Mouse (Mus musculus) embryonic facial prominence, embryonic 14.5 days (tissue): ENCODE results near the gene Panx2. TPM values are rescaled to one million over a fixed set of nuclear protein-coding genes. Genes with fewer than 3 reads are reported as not detected.

ENCODE experiments used
- ATAC-seq: fragments of 200-750 bp; cut with Nextera tagmentation; 2 replicates; pipeline ENCODE4 v1.8.0; 2017; ENCODE audit warnings: low read depth, moderate number of reproducible peaks, moderate TSS enrichment
- DNase-seq: peaks from one replicate; pipeline ENCODE4 v3.0.0-alpha.2; 2015; ENCODE audit warnings: low spot score
- H3K27ac ChIP-seq: fragments of 300-500 bp; sonication (generic); replicated peaks from 2 replicates; pipeline ENCODE4 v1.5.1; 2014; ENCODE audit warnings: low read depth, mild to moderate bottlenecking, low read length, moderate library complexity
- H3K27me3 ChIP-seq: fragments of 300-500 bp; sonication (generic); replicated peaks from 2 replicates; pipeline ENCODE4 v1.6.1; 2014; ENCODE audit warnings: low read length; ENCODE audit not compliant: control insufficient read depth, insufficient read depth
- H3K36me3 ChIP-seq: fragments of 300-500 bp; sonication (generic); 2 replicates; pipeline ENCODE4 v1.6.1; 2014; ENCODE audit warnings: low read length, mixed read lengths; ENCODE audit not compliant: control insufficient read depth, insufficient read depth
- H3K4me1 ChIP-seq: fragments of 300-500 bp; sonication (generic); 2 replicates; pipeline ENCODE4 v1.6.1; 2014; ENCODE audit warnings: antibody characterized with exemption, low read length; ENCODE audit not compliant: control insufficient read depth, insufficient read depth
- H3K4me2 ChIP-seq: fragments of 300-500 bp; sonication (generic); 2 replicates; pipeline ENCODE4 v1.6.1; 2014; ENCODE audit warnings: low read depth, mild to moderate bottlenecking, low read length, moderate library complexity, mixed read lengths
- H3K4me3 ChIP-seq: fragments of 300-500 bp; sonication (generic); 2 replicates; pipeline ENCODE4 v1.5.1; 2014; ENCODE audit warnings: low read depth, mild to moderate bottlenecking, low read length
- H3K9ac ChIP-seq: fragments of 300-500 bp; sonication (generic); 2 replicates; pipeline ENCODE4 v1.6.1; 2014; ENCODE audit warnings: low read depth, mild to moderate bottlenecking, low read length, moderate library complexity, mixed read lengths
- H3K9me3 ChIP-seq: fragments of 300-500 bp; sonication (generic); 2 replicates; pipeline ENCODE4 v1.6.1; 2016; ENCODE audit warnings: low read length; ENCODE audit not compliant: control insufficient read depth
- WGBS: fragments of 180-500 bp; shearing (Covaris S2); extraction: QIAGEN DNeasy Blood & Tissue Kit; methylation state at CpG from one replicate; pipeline ENCODE4 v1.1.7; 2014; 5-methylcytosine and 5-hydroxymethylcytosine counted together
- polyA plus RNA-seq: library from polyadenylated mRNA; unstranded; fragments of >200 nt; fragmentation: Nextera tagmentation; extraction: Ambion mirVana; gene quantifications from 2 replicates; pipeline ENCODE4 v1.2.1, GENCODE M21; 2014

The Panx2 gene
- polyA plus RNA-seq, 1 experiment from 2014 or later: 0.42 TPM

DNA sequence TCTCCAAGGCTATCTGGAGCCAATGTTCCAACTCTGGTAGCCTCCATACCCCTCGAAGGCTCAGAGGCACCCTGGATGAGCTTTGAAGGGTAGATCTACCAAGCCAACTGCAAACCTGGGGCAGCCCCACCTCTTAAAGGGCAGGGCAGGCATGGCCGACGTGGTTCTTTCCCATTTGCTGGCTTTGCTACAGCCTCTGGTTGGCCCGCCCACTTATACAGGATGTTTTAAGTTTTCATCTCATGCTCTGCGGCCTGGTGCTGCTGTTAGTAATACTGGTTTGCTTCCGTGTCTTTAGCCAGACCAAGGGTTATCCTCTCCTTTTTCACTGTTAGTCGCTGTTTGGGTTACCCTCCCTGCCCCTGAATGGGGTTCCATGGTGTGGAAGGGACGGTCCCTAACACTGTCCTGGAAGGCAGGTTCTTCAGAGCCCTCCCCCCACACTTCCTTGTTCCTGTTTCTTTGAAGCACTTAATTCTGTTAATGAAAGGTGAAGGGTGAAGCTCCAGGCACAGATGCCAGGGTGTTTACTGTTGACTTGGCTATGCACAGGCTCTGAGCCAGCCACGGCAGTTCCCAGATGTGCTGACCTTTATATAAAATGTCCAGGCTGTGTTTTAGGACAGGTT is 18.8 kb downstream of the Panx2 start:
- Histone ChIP-seq H3K9ac (no peak overlapping the region; the same call in 1 of the 2 replicates), H3K4me3 (no peak overlapping the region), H3K9me3 (no peaks in the 10 kb centered on the region), H3K27me3 (no peaks in the 10 kb centered on the region), H3K27ac (no peak overlapping the region), H3K4me2 (peak overlapping the region; percentile 84), H3K4me1 (peaks cover 31% of the 10 kb centered on the region), H3K36me3 (peaks cover 34% of the 10 kb centered on the region)
- DNase-seq: peak; percentile 30
- no peak for ATAC-seq
- 65% methylated on average over 9 of the region's 9 CpGs for WGBS

DNA sequence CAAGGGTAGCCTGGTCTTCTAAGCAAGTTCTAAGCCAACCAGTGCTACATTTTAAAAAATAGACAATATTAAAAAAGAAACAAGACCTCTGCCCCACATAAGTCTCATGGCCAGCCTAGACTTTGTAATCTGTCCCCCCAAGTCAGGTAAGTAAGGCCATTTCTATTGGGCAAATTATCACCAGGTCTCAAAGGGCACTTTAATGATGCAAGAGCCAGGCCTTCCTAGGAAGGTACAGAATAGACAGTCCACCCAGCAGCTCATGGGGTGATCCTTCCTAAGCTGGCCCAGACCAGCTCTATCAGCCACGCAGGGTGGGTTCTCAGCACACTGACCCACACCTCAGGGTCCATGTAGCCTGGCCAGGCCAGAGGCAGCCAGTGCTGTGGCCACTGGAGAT is 24.4 kb downstream of the Panx2 start:
- H3K9ac ChIP-seq: no peak overlapping the region
- DNase-seq: no peak
- no peaks in the 10 kb centered on the region for H3K27me3 ChIP-seq
- H3K27ac ChIP-seq: no peak overlapping the region
- no peak overlapping the region for H3K4me2 ChIP-seq
- H3K4me3 ChIP-seq: no peak overlapping the region
- H3K9me3 ChIP-seq: no peaks in the 10 kb centered on the region
- ATAC-seq: no peak
- H3K4me1 ChIP-seq: no peaks in the 10 kb centered on the region
- peaks cover 72% of the 10 kb centered on the region for H3K36me3 ChIP-seq
- 89% methylated on average over 1 of the region's 1 CpGs for WGBS

- no peaks in the 10 kb centered on the region for H3K9me3 ChIP-seq
- H3K9ac ChIP-seq: no peak overlapping the region
- 90% methylated on average over 2 of the region's 2 CpGs for WGBS
- no peak for DNase-seq
- H3K27ac ChIP-seq: no peak overlapping the region
- H3K4me1 ChIP-seq: peaks cover 2% of the 10 kb centered on the region
- no peak for ATAC-seq
- no peaks in the 10 kb centered on the region for H3K27me3 ChIP-seq
- peaks cover 66% of the 10 kb centered on the region for H3K36me3 ChIP-seq
- H3K4me2 ChIP-seq: no peak overlapping the region
- H3K4me3 ChIP-seq: no peak overlapping the region
Measured at GRCm38 (mm10) chr15:89084826-89085225, 25.3 kb downstream of the Panx2 start.

DNA sequence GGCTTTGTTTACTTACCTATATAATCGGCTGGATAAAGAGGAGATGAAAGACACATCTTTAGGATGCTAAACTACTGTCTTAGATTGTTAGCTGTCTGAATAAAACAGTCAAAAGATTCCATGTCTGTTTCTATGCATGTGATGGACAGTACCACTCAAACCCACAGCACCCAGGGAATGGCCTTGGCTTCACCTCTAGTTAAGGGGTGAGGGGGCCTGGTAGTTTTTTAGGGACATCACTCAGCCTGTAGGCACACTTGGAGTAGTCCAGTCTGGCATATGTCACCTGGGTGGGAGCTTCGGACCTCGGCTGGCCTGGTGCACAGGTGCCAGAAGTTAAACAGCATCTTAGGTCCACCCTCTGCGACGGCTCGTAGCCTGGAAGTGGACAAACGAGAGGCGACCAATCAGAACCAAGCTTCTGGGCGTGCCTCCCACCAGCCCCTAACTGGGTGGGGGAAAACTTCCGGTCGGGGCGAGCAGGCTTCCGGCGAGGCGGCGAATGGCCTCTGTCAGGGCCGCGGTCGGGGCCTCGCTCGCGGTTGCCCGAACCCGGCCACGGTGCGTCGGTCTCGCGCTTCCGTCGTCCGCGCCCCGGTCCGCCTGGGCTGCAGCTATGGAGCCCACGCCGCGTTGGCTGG is 29.2 kb downstream of the Panx2 start, which contains the start of gene Selenoo:
Gene Selenoo, plus strand, starts transcription at position 478 of the 641 bp plus-strand sequence.
- peaks cover 51% of the 10 kb centered on the region for H3K36me3 ChIP-seq
- H3K4me3 ChIP-seq: peak within 1 kb of the TSS; percentile 98
- DNase-seq (peak; percentile 95), ATAC-seq (peak; percentile 94)
- H3K27me3 ChIP-seq: no peaks in the 10 kb centered on the region
- H3K27ac ChIP-seq: peak within 1 kb of the TSS; percentile 63
- WGBS: 4% methylated on average over 15 of the region's 38 CpGs
- peaks cover 9% of the 10 kb centered on the region for H3K4me1 ChIP-seq
- peak within 1 kb of the TSS; percentile 95 for H3K4me2 ChIP-seq
- peak within 1 kb of the TSS; percentile 95 for H3K9ac ChIP-seq
- no peaks in the 10 kb centered on the region for H3K9me3 ChIP-seq

GRCm38 (mm10) chr15:89089248-89090051 is 29.9 kb downstream of the Panx2 start:
- Histone ChIP-seq H3K9me3 (no peaks in the 10 kb centered on the region), H3K4me3 (peak overlapping the region; percentile 98), H3K4me1 (peaks cover 9% of the 10 kb centered on the region), H3K36me3 (peaks cover 52% of the 10 kb centered on the region), H3K9ac (peak overlapping the region; percentile 95), H3K27ac (peak overlapping the region; percentile 63), H3K27me3 (no peaks in the 10 kb centered on the region), H3K4me2 (peak overlapping the region; percentile 95)
- ATAC-seq (peak; percentile 60), DNase-seq (no peak)
- WGBS: 3% methylated on average over 49 of the region's 68 CpGs

DNA sequence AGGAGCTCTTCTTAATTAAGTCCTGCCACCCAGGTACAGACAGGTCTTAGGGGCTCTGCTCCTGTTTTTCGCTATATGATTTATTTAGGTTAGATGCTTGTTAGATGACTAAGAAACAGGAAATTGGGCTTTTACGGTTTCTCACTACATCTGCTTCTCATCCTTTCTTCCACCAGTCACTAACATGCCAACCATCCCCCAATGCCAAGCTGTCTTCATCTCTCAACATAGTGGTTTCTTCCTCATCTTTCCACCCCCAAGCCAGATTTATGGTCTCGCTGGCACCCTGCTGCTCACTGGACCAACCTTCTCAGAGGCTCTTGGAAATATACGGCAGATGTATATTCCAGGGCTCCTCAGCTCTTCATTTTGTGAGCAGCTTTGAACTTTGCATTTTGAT is 31.1 kb downstream of the Panx2 start:
- Histone ChIP-seq H3K4me2 (0 out of 2 replicates have a peak overlapping the region, but pooled peaks have one; percentile 95), H3K9me3 (no peaks in the 10 kb centered on the region), H3K27me3 (no peaks in the 10 kb centered on the region), H3K4me1 (peaks cover 9% of the 10 kb centered on the region), H3K9ac (no peak overlapping the region), H3K4me3 (no peak overlapping the region), H3K36me3 (peaks cover 52% of the 10 kb centered on the region), H3K27ac (no peak overlapping the region)
- WGBS: 76% methylated on average over 4 of the region's 4 CpGs
- DNase-seq (no peak), ATAC-seq (no peak)

GRCm38 (mm10) chr15:89092181-89092580 is 32.6 kb downstream of the Panx2 start:
- DNase-seq: no peak
- Histone ChIP-seq H3K36me3 (peaks cover 52% of the 10 kb centered on the region), H3K27me3 (no peaks in the 10 kb centered on the region), H3K4me3 (no peak overlapping the region), H3K9me3 (no peaks in the 10 kb centered on the region), H3K4me1 (peaks cover 9% of the 10 kb centered on the region), H3K27ac (no peak overlapping the region), H3K9ac (no peak overlapping the region), H3K4me2 (no peak overlapping the region)
- 77% methylated on average over 5 of the region's 5 CpGs for WGBS
- no peak for ATAC-seq

- Histone ChIP-seq H3K9me3 (no peaks in the 10 kb centered on the region), H3K9ac (no peak overlapping the region), H3K27ac (no peak overlapping the region), H3K4me2 (no peak overlapping the region), H3K36me3 (peaks cover 98% of the 10 kb centered on the region), H3K4me3 (no peak overlapping the region), H3K4me1 (no peaks in the 10 kb centered on the region), H3K27me3 (no peaks in the 10 kb centered on the region)
- 91% methylated on average over 5 of the region's 5 CpGs for WGBS
- ATAC-seq (no peak), DNase-seq (no peak)
Measured at GRCm38 (mm10) chr15:89097450-89097849, 37.9 kb downstream of the Panx2 start.
